Mouse (Mus musculus): ENCODE measurements around the gene Erbb2.

DNA sequence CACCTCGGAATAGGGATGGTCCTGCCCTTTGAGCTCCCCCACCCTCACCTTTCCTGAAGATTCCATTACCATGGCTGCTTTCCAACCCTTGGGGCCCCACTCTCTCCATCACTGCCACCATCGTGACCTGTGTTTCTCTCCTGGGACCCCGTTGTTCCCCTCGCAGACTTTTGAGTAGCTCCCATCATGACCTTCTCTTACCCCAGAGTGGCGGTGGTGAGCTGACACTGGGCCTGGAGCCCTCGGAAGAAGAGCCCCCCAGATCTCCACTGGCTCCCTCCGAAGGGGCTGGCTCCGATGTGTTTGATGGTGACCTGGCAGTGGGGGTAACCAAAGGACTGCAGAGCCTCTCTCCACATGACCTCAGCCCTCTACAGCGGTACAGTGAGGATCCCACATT lies 23.5 kb downstream of the Erbb2 start:
- TF ChIP-seq CTCF (IDR thresholded peaks at IDR 0.05; ENCODE audit: extremely low read depth, insufficient read depth, insufficient read length, insufficient replicate concordance) (no peak), POLR2A (IDR thresholded peaks at IDR 0.05; ENCODE audit: low read depth, low read length) (no peak)

Measured in spleen, adult 2 months (tissue).